Mouse (Mus musculus) lung, postnatal 0 days (tissue): Measurements from ENCODE around the gene 9930021J03Rik.

Source experiments
- CTCF ChIP-seq: IDR thresholded peaks from 2 replicates; pipeline ENCODE4 v1.5.1; 2016; ENCODE audit warnings: antibody characterized with exemption, mild to moderate bottlenecking
- EP300 ChIP-seq: IDR thresholded peaks from 2 replicates; pipeline ENCODE4 v1.6.1; 2016; ENCODE audit warnings: antibody characterized with exemption, mild to moderate bottlenecking, control low read depth

GRCm38 (mm10) chr19:29840642-29841041, 34.9 kb upstream of the 9930021J03Rik start:
- TF ChIP-seq CTCF: no peak
- TF ChIP-seq EP300: no peak
